Mouse (Mus musculus): ENCODE data around the gene Tarbp1. TPM values are rescaled to one million over a fixed set of nuclear protein-coding genes. Genes with fewer than 3 reads are reported as not detected.
A peak's percentile ranks its signal among the peaks of the same experiment; 100 is the strongest.
"Not testable (repeated sequence)": the region's sequence is repeated elsewhere in the genome, so short reads cannot be mapped to it uniquely, and the experiment has no call there.

Tarbp1 gene
- total RNA-seq, 2 experiments from 2014 or later, result 0.45 to 6.3 TPM

GRCm38 (mm10) chr8:126495461-126495860 lies 20.6 kb upstream of the Tarbp1 start:
- ATAC-seq (replicated peaks; ENCODE audit: low FRiP score, poor library complexity, severe bottlenecking), result no peak

- ATAC-seq (replicated peaks; ENCODE audit: low FRiP score, poor library complexity, severe bottlenecking), result no peak
These were observed 19.6 kb upstream of the Tarbp1 start for GRCm38 (mm10) chr8:126494160-126495110.

GRCm38 (mm10) chr8:126482938-126483337 lies 8.1 kb upstream of the Tarbp1 start:
- no peak for ATAC-seq (replicated peaks; ENCODE audit: low FRiP score, poor library complexity, severe bottlenecking)

- no peak for ATAC-seq (replicated peaks; ENCODE audit: low FRiP score, poor library complexity, severe bottlenecking)
These were observed 7.5 kb upstream of the Tarbp1 start for GRCm38 (mm10) chr8:126482348-126482720.

GRCm38 (mm10) chr8:126481494-126482347 lies 6.9 kb upstream of the Tarbp1 start:
- ATAC-seq (replicated peaks; ENCODE audit: low FRiP score, poor library complexity, severe bottlenecking), result no peak

GRCm38 (mm10) chr8:126480366-126480765 lies 5.5 kb upstream of the Tarbp1 start:
- no peak for ATAC-seq (replicated peaks; ENCODE audit: low FRiP score, poor library complexity, severe bottlenecking)

- no peak for ATAC-seq (replicated peaks; ENCODE audit: low FRiP score, poor library complexity, severe bottlenecking)
These were observed 3.8 kb upstream of the Tarbp1 start for GRCm38 (mm10) chr8:126478714-126479113.

GRCm38 (mm10) chr8:126476151-126476855 lies 1.4 kb upstream of the Tarbp1 start:
- peak; percentile 61; the same call in 1 of the 2 replicates for ATAC-seq (replicated peaks; ENCODE audit: low FRiP score, poor library complexity, severe bottlenecking)

- not testable (repeated sequence) for ATAC-seq (replicated peaks; ENCODE audit: low FRiP score, poor library complexity, severe bottlenecking)
These were observed 873 bp upstream of the Tarbp1 start for GRCm38 (mm10) chr8:126475738-126476137.

- ATAC-seq (replicated peaks; ENCODE audit: low FRiP score, poor library complexity, severe bottlenecking), result 0 out of 2 replicates have a peak, but pooled peaks have one; percentile 31
These were observed 1.0 kb downstream of the Tarbp1 start for GRCm38 (mm10) chr8:126473802-126474298.

GRCm38 (mm10) chr8:126464071-126464470 lies 10.8 kb downstream of the Tarbp1 start:
- ATAC-seq (replicated peaks; ENCODE audit: low FRiP score, poor library complexity, severe bottlenecking), result no peak

- no peak for ATAC-seq (replicated peaks; ENCODE audit: low FRiP score, poor library complexity, severe bottlenecking)
These were observed 13.1 kb downstream of the Tarbp1 start for GRCm38 (mm10) chr8:126461735-126462134.

GRCm38 (mm10) chr8:126460274-126460673 lies 14.6 kb downstream of the Tarbp1 start:
- ATAC-seq (replicated peaks; ENCODE audit: low FRiP score, poor library complexity, severe bottlenecking), result no peak

- no peak for ATAC-seq (replicated peaks; ENCODE audit: low FRiP score, poor library complexity, severe bottlenecking)
These were observed 19.5 kb downstream of the Tarbp1 start for GRCm38 (mm10) chr8:126455383-126455782.

GRCm38 (mm10) chr8:126451158-126451557 lies 23.7 kb downstream of the Tarbp1 start:
- no peak for ATAC-seq (replicated peaks; ENCODE audit: low FRiP score, poor library complexity, severe bottlenecking)

GRCm38 (mm10) chr8:126438937-126439336 lies 35.9 kb downstream of the Tarbp1 start:
- no peak for ATAC-seq (replicated peaks; ENCODE audit: low FRiP score, poor library complexity, severe bottlenecking)

- ATAC-seq (replicated peaks; ENCODE audit: low FRiP score, poor library complexity, severe bottlenecking), result no peak
These were observed 41.0 kb downstream of the Tarbp1 start for GRCm38 (mm10) chr8:126433827-126434226.

GRCm38 (mm10) chr8:126429635-126430034 lies 45.2 kb downstream of the Tarbp1 start:
- ATAC-seq (replicated peaks; ENCODE audit: low FRiP score, poor library complexity, severe bottlenecking), result no peak

GRCm38 (mm10) chr8:126424946-126425345 lies 49.9 kb downstream of the Tarbp1 start:
- no peak for ATAC-seq (replicated peaks; ENCODE audit: low FRiP score, poor library complexity, severe bottlenecking)

GRCm38 (mm10) chr8:126424163-126424562 lies 50.7 kb downstream of the Tarbp1 start:
- ATAC-seq (replicated peaks; ENCODE audit: low FRiP score, poor library complexity, severe bottlenecking), result no peak
